Mouse (Mus musculus) neural tube, embryonic 11.5 days (tissue): ENCODE measurements at regions not wholly inside any gene's neighbourhood (a gene's known extent, or its start where the extent isn't known, plus 50 kb on each side); places are given as distances from the start of the nearest gene placed in this dataset.

Source experiments
- ATAC-seq: fragments of 200-750 bp; cut with Nextera tagmentation; 2 replicates; pipeline ENCODE4 v1.8.0; 2017; ENCODE audit warnings: moderate number of reproducible peaks, mild to moderate bottlenecking, moderate TSS enrichment, moderate library complexity; ENCODE audit not compliant: insufficient read depth, low FRiP score, low TSS enrichment
- DNase-seq: peaks from one replicate; pipeline ENCODE4 v3.0.0-alpha.2; 2015; ENCODE audit warnings: low spot score
- H3K27ac ChIP-seq: fragments of 300-500 bp; sonication (generic); 2 replicates; pipeline ENCODE4 v1.5.1; 2014; ENCODE audit warnings: low read depth, mild to moderate bottlenecking, low read length
- H3K27me3 ChIP-seq: fragments of 300-500 bp; sonication (generic); 2 replicates; pipeline ENCODE4 v1.6.1; 2014; ENCODE audit warnings: mild to moderate bottlenecking, low read length, mixed read lengths; ENCODE audit not compliant: control insufficient read depth, insufficient read depth
- H3K36me3 ChIP-seq: fragments of 300-500 bp; sonication (generic); 2 replicates; pipeline ENCODE4 v1.6.1; 2014; ENCODE audit warnings: mild to moderate bottlenecking, low read length, moderate library complexity, mixed read lengths; ENCODE audit not compliant: control insufficient read depth, insufficient read depth
- H3K4me1 ChIP-seq: fragments of 300-500 bp; sonication (generic); 2 replicates; pipeline ENCODE4 v1.6.1; 2014; ENCODE audit warnings: low read length, mixed read lengths; ENCODE audit not compliant: control insufficient read depth, insufficient read depth
- H3K4me2 ChIP-seq: fragments of 300-500 bp; sonication (generic); 2 replicates; pipeline ENCODE4 v1.6.1; 2014; ENCODE audit warnings: low read depth, mild to moderate bottlenecking, moderate library complexity
- H3K4me3 ChIP-seq: fragments of 300-500 bp; sonication (generic); 2 replicates; pipeline ENCODE4 v1.5.1; 2014; ENCODE audit warnings: low read depth, low read length
- H3K9ac ChIP-seq: fragments of 300-500 bp; sonication (generic); 2 replicates; pipeline ENCODE4 v1.6.1; 2014; ENCODE audit warnings: mild to moderate bottlenecking, low read length
- H3K9me3 ChIP-seq: fragments of 300-500 bp; sonication (generic); 2 replicates; pipeline ENCODE4 v1.6.1; 2016; ENCODE audit warnings: low read length; ENCODE audit not compliant: control insufficient read depth
- WGBS: fragments of 180-500 bp; shearing (Covaris S2); extraction: QIAGEN DNeasy Blood & Tissue Kit; methylation state at CpG from one replicate; pipeline ENCODE4 v1.1.7; 2014; 5-methylcytosine and 5-hydroxymethylcytosine counted together

DNA sequence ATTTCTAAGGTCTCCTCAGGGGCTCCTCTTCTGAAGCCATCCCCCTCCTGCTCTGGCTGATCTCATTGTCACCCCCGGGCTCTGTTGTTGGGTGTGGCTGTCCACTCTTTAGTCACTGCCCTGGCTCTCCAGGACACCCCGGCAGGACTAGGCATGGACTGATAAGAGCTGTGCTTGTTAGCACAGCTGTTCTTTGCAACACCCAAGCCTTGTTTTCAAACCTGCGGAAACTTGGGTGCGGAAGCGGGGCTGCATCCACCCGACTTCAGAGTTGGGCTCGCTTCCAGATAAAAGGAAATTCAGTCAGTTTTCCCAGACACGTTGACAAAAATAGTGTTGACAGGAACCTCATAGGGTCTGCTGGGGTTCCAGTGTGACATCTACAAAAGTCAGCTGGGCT is 53.6 kb upstream of the Podxl start:
- DNase-seq (no peak), ATAC-seq (no peak)
- 77% methylated on average over 8 of the region's 8 CpGs for WGBS
- Histone ChIP-seq H3K9ac (no peak overlapping the region), H3K4me2 (no peak overlapping the region), H3K36me3 (no peaks in the 10 kb centered on the region), H3K4me3 (no peak overlapping the region), H3K27me3 (no peaks in the 10 kb centered on the region), H3K9me3 (no peaks in the 10 kb centered on the region), H3K27ac (no peak overlapping the region), H3K4me1 (no peaks in the 10 kb centered on the region)

DNA sequence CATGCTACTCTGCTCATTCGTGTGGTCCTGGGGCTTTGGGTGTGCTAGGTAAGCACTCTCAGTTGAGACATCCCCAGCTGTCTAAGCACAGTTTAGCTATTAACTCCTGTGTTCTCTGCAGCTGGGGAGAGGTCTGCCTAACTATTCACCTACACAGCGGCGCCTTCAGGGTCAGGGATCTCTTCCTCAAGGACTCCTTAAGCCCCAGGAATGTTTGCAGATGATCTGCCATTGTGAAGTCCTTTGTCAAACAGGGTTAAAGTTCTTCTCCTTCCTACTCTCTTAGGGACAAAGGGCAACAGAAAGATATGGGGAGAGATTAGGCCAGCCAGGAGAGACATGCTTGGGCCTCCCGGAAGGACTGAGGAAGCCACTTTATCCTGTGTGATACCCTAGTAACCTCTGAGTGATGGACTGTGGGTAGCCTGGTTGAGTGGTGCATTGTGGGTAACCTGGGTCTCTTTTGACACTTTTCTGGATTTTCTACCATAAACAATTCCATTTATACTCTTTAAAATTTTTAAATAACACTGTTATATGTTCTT is 51.7 kb upstream of the Podxl start:
- Histone ChIP-seq H3K4me3 (no peak overlapping the region), H3K4me1 (no peaks in the 10 kb centered on the region), H3K9me3 (no peaks in the 10 kb centered on the region), H3K4me2 (no peak overlapping the region), H3K27ac (no peak overlapping the region), H3K27me3 (no peaks in the 10 kb centered on the region), H3K9ac (no peak overlapping the region), H3K36me3 (no peaks in the 10 kb centered on the region)
- ATAC-seq, result no peak
- DNase-seq, result no peak
- WGBS, result 88% methylated on average over 4 of the region's 4 CpGs

DNA sequence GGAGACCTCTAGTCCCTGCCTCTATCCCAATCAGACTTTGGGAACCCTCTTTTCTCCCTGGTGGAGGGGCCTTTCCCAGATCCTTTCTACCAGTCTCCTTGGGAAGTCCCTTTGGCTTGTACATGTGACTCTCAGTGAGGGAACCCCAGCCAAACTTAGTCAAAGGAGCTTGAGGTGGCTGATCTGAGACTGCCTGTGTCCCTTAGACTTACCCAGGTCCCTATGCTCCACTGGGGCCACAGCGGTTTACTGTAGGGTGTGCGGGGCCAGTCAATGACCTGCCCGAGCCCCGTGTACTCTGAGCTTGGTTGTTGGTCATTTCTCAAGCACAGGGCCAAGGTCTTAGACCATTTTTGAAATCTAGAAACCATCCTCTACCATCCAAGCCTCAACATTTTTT is 50.8 kb upstream of the Podxl start:
- WGBS, result 95% methylated on average over 4 of the region's 4 CpGs
- Histone ChIP-seq H3K4me1 (no peaks in the 10 kb centered on the region), H3K9ac (no peak overlapping the region), H3K36me3 (no peaks in the 10 kb centered on the region), H3K27me3 (no peaks in the 10 kb centered on the region), H3K9me3 (no peaks in the 10 kb centered on the region), H3K4me3 (no peak overlapping the region), H3K27ac (no peak overlapping the region), H3K4me2 (no peak overlapping the region)
- ATAC-seq (no peak), DNase-seq (no peak)

DNA sequence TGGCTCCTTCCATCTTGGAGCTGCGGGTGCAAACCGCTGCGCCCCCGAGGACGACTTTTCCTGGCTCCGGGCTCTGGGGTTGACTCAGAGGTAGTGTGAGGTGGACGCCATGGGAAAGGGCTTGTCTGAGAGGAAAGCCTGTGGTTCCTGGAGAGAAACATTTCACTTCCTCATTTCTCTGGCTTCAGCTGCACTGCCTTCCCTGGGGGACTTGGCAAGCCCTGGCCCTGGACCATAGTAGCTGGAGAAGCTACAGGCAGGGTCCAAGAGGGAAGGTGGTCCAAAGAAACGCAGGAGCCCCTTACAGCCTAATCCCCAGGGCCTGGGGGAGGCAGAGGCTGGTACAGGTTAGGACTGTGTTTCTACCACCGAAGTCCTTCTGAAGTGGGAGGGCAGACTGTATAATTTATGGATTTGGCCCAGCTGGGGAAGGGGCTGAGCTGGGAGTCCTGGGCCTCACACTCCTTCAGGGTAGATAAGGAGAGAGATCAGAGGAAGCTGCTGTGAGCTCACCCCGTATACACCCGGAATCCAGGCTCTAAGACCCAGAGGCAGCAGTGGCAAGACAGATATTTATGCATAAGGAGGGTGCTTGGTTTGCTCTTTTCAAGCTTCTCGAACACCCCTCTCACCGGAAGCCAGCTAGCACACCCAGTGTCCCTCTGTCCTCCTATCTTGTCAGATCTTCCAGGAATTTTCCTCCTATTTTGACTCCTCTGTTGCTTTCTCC is 50.0 kb upstream of the Podxl start:
- H3K4me1 ChIP-seq, result no peaks in the 10 kb centered on the region

More for the DNA sequence above, 50.0 kb upstream of the Podxl start:
- H3K9ac ChIP-seq, result no peak overlapping the region
- no peaks in the 10 kb centered on the region for H3K27me3 ChIP-seq
- H3K4me2 ChIP-seq, result no peak overlapping the region
- H3K9me3 ChIP-seq, result no peaks in the 10 kb centered on the region
- no peaks in the 10 kb centered on the region for H3K36me3 ChIP-seq
- 68% methylated on average over 13 of the region's 13 CpGs for WGBS
- no peak for DNase-seq
- no peak for ATAC-seq
- no peak overlapping the region for H3K4me3 ChIP-seq
- no peak overlapping the region for H3K27ac ChIP-seq
